Mouse (Mus musculus): ENCODE data around the gene Evx2.

DNA sequence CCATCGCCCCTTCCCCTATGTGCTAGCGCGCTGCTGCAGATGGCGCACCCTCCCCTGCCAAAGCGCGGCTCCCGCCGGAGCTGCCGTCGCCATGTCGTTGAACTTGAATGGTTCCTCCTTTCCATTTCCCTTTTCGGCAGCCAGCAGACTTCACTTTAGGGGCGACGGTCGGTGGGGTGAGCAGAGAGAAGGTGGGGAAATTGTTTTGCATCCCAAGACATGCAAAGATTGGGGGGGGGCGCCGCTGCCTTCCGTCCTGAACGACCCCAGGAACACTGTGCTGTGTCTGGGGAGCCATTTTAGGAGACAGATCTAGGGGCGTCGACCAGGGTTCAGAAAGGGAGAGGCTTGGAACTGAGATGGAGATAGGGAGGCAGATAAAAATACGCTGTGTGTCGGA is 20.6 kb upstream of the Evx2 start:
- TF ChIP-seq POLR2AphosphoS5 (IDR thresholded peaks at IDR 0.05; ENCODE audit: borderline replicate concordance, low read depth, low read length) (no peak), HCFC1 (IDR thresholded peaks at IDR 0.05; ENCODE audit: low read depth, low read length) (no peak), CTCF (IDR thresholded peaks at IDR 0.05 in 2 of 3, conservative IDR thresholded peaks at IDR 0.05 in 1 of 3; ENCODE audit: control insufficient read depth in 1 of 3, insufficient read depth in 1 of 3, low read depth in 2 of 3, low read length in 3 of 3, poor library complexity in 1 of 3, severe bottlenecking in 1 of 3) (no peak), RCOR1 (IDR thresholded peaks at IDR 0.05; ENCODE audit: low read depth, low read length) (no peak), USF2 (IDR thresholded peaks at IDR 0.05; ENCODE audit: borderline replicate concordance in 1 of 2, insufficient read depth in 1 of 2, low read depth in 1 of 2, low read length in 2 of 2) (no peak), USF1 (IDR thresholded peaks at IDR 0.05; ENCODE audit: low read depth, low read length) (no peak), ZNF384 (IDR thresholded peaks at IDR 0.05; ENCODE audit: low read depth, low read length) (no peak), GATA1 (IDR thresholded peaks at IDR 0.05; ENCODE audit: low read depth, low read length) (no peak), UBTF (IDR thresholded peaks at IDR 0.05; ENCODE audit: borderline replicate concordance, insufficient read depth, low read depth, low read length) (no peak), MAZ (IDR thresholded peaks at IDR 0.05; ENCODE audit: low read depth, low read length) (no peak), ETS1 (IDR thresholded peaks at IDR 0.05; ENCODE audit: low read depth, low read length) (no peak), POLR2A (IDR thresholded peaks at IDR 0.05; ENCODE audit: control insufficient read depth in 1 of 2, insufficient read depth in 1 of 2, low read depth in 1 of 2, low read length in 2 of 2, poor library complexity in 1 of 2) (no peak), EP300 (IDR thresholded peaks at IDR 0.05; ENCODE audit: low read depth in 1 of 2, low read length in 2 of 2) (no peak)
